Mouse (Mus musculus): ENCODE measurements around the gene Hecw2.

DNA sequence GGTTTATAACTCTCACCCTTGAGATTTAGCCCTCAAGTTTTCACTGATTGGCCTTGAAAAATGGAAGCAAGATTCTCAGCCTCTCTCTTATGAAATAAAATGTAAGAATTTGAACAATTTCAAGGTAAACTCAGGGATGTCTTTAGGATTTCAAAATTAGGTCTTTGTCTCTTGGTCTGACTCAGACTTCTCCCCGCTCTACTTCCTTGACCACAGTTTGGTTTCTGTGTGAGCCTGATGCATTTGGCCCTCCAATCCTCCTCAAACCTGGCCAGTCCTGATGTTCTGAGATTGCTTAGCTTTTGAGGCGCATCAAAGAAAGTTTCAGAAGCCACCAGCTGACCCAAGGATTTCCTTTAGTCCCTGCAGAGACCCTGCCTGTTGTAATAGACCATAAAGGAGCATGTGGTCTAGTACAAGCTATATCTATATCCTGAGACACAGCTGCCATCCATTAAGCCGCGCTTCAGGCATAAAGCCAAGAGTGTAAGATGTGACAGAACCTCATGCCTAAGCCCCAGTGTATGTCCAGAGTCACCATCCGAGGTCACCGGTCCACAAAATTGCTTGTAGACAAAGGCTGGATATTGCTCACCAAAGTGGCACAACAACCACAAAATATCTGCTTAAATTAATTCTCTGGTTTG is 185.4 kb downstream of the Hecw2 start:
- TF ChIP-seq CTCF (IDR thresholded peaks at IDR 0.05; ENCODE audit: low read depth) (no peak), EP300 (IDR thresholded peaks at IDR 0.05; ENCODE audit: low read depth) (no peak)

Measured in liver, embryonic 14.5 days (tissue).